Mouse (Mus musculus): ENCODE measurements around the gene Ddx19a.

DNA sequence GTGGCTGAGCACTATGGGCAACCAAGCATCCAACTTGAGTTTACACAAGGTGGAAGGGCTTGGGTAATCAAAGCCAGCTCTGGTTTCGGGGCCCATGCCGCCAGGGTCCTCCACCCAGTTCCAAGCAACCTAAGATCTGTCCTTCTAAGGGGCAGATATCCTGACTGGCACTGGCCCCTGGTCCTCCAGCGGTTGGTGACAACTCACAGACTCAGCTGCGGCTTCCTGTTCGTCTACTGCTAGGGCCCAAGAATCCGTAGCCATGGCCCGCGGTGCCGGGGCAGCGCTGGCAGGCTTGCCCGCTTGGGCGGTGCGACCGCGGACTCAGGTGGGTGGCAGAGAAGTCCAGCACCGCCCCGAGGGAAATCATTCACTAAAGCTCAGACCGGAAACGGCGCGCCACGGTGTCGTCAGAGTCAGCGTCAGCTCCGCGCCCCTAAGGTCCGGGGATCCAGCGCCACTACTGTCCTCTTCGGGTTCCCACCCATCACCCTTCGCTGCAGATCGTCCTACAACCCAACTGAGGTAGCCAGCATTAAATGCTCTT is 29.9 kb upstream of the Ddx19a start:
- no peak for TF ChIP-seq CTCF (IDR thresholded peaks at IDR 0.05; ENCODE audit: low read depth, low read length)
- TF ChIP-seq GATA1 (IDR thresholded peaks at IDR 0.05; ENCODE audit: borderline replicate concordance, low read length), result no peak
- TF ChIP-seq POLR2AphosphoS5 (IDR thresholded peaks at IDR 0.05; ENCODE audit: insufficient replicate concordance, low read depth, low read length), result no peak
- no peak for TF ChIP-seq TAL1 (conservative IDR thresholded peaks at IDR 0.05; ENCODE audit: low read depth, low read length)

Measured in G1E (cell line).